Mouse (Mus musculus): ENCODE results near the gene Usmg5. TPM values are rescaled to one million over a fixed set of nuclear protein-coding genes. Genes with fewer than 3 reads are reported as not detected.
A peak's percentile ranks its signal among the peaks of the same experiment; 100 is the strongest.

Usmg5 gene
- polyA plus RNA-seq, 1 experiment from 2014 or later: 1,212 TPM

DNA sequence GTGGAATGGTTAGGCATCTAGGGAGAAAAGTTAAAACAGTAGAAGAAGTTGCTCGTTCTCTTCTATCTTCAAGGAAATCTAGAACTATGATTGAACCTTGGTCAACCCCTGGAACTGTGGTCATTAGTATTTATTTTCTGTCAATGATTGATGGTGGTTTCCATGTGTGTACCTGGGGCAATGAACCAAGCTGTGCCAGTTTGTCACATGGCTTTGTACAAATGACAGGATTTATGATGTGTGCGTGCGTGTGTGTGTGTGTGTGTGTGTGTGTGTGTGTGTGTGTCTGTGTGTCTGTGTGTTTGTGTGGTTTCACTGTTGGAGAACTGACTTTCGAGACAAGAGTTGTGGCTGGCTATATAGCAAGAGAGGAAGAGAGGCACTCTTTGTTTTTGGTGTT is 37.0 kb downstream of the Usmg5 start:
- 83% methylated on average over 4 of the region's 4 CpGs for WGBS
- Histone ChIP-seq H3K27me3 (no peaks in the 10 kb centered on the region), H3K27ac (replicated peaks) (no peak overlapping the region), H3K4me3 (replicated peaks) (no peak overlapping the region), H3K9me3 (replicated peaks) (no peaks in the 10 kb centered on the region), H3K4me2 (replicated peaks) (no peak overlapping the region), H3K4me1 (peaks cover 12% of the 10 kb centered on the region), H3K9ac (no peak overlapping the region), H3K36me3 (no peaks in the 10 kb centered on the region)
- ATAC-seq (ENCODE audit: insufficient number of reproducible peaks, low FRiP score, low TSS enrichment, low read depth): no peak

DNA sequence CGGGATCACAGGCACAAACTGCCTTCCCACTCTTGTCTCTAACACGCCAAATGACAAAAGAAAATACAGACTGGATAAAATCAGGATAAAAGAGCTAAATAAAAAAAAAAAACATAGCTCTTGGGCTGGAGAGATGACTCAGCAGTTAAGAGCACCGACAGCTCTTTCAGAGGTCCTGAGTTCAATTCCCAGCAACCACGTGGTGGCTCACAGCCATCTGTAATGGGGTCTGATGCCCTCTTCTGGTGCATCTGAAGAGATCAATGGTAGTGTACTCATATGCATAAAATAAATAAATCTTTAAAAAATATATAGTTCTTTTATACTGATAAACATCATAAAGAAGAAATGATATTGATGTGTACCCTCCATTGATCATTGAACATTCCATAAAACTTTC is 37.5 kb downstream of the Usmg5 start:
- ATAC-seq (ENCODE audit: insufficient number of reproducible peaks, low FRiP score, low TSS enrichment, low read depth): no peak
- Histone ChIP-seq H3K9ac (no peak overlapping the region), H3K4me3 (replicated peaks) (no peak overlapping the region), H3K27ac (replicated peaks) (no peak overlapping the region), H3K4me2 (replicated peaks) (no peak overlapping the region), H3K9me3 (replicated peaks) (no peaks in the 10 kb centered on the region), H3K4me1 (peaks cover 12% of the 10 kb centered on the region), H3K27me3 (no peaks in the 10 kb centered on the region), H3K36me3 (no peaks in the 10 kb centered on the region)
- 75% methylated on average over 4 of the region's 4 CpGs for WGBS

GRCm38 (mm10) chr19:47050271-47051032 is 40.0 kb downstream of the Usmg5 start, which contains the start of gene Pcgf6:
Pcgf6 (minus strand) TSS chr19:47050906.
- peak; percentile 80 for ATAC-seq (ENCODE audit: insufficient number of reproducible peaks, low FRiP score, low TSS enrichment, low read depth)
- Histone ChIP-seq H3K9me3 (replicated peaks) (no peaks in the 10 kb centered on the region), H3K27ac (replicated peaks) (peak within 1 kb of the TSS; percentile 88), H3K4me2 (replicated peaks) (peak within 1 kb of the TSS; percentile 62), H3K27me3 (no peaks in the 10 kb centered on the region), H3K9ac (peak within 1 kb of the TSS; percentile 89), H3K4me1 (peaks cover 12% of the 10 kb centered on the region), H3K36me3 (peaks cover 12% of the 10 kb centered on the region; the same call in 1 of the 2 replicates), H3K4me3 (replicated peaks) (peak within 1 kb of the TSS; percentile 82)
- WGBS: under 1% methylated on average over 74 of the region's 75 CpGs

DNA sequence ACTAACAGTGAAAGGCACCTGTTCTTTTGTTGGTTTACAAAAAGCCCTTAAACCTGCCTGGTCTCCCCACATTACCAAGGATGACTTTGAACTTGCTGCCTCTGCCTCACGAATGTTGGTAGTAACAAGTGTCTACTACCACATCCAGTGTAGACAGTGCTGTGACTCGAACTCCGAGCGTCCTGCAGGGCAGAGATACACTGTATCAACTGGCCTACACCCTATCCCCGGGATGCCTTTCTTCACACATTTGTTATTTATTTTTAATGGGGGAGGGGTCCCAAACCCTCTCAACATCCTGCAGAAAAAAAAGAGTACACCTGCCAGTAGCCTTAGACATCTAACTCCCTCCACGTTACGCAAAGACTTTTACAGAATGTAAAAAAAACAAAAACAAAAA is 40.6 kb downstream of the Usmg5 start:
- peak overlapping the region; percentile 82 for H3K4me3 ChIP-seq (replicated peaks)
- H3K27ac ChIP-seq (replicated peaks): no peak overlapping the region
- no peaks in the 10 kb centered on the region for H3K9me3 ChIP-seq (replicated peaks)
- WGBS: 7% methylated on average over 7 of the region's 7 CpGs
- H3K9ac ChIP-seq: peak overlapping the region; percentile 89
- ATAC-seq (ENCODE audit: insufficient number of reproducible peaks, low FRiP score, low TSS enrichment, low read depth): no peak
- no peaks in the 10 kb centered on the region for H3K27me3 ChIP-seq
- H3K4me2 ChIP-seq (replicated peaks): peak overlapping the region; percentile 62
- H3K4me1 ChIP-seq: peaks cover 12% of the 10 kb centered on the region
- H3K36me3 ChIP-seq: peaks cover 17% of the 10 kb centered on the region; the same call in 1 of the 2 replicates

- ATAC-seq (ENCODE audit: insufficient number of reproducible peaks, low FRiP score, low TSS enrichment, low read depth): no peak
- WGBS: 60% methylated on average over 4 of the region's 4 CpGs
- no peak overlapping the region for H3K27ac ChIP-seq (replicated peaks)
- H3K36me3 ChIP-seq: peaks cover 17% of the 10 kb centered on the region; the same call in 1 of the 2 replicates
- H3K4me2 ChIP-seq (replicated peaks): peak overlapping the region; percentile 62; the same call in 1 of the 2 replicates
- H3K4me1 ChIP-seq: peaks cover 12% of the 10 kb centered on the region
- no peaks in the 10 kb centered on the region for H3K9me3 ChIP-seq (replicated peaks)
- no peaks in the 10 kb centered on the region for H3K27me3 ChIP-seq
- H3K9ac ChIP-seq: no peak overlapping the region
- H3K4me3 ChIP-seq (replicated peaks): 0 out of 2 replicates have a peak overlapping the region, but pooled peaks have one; percentile 82
Measured at GRCm38 (mm10) chr19:47049061-47049460, 41.4 kb downstream of the Usmg5 start.

DNA sequence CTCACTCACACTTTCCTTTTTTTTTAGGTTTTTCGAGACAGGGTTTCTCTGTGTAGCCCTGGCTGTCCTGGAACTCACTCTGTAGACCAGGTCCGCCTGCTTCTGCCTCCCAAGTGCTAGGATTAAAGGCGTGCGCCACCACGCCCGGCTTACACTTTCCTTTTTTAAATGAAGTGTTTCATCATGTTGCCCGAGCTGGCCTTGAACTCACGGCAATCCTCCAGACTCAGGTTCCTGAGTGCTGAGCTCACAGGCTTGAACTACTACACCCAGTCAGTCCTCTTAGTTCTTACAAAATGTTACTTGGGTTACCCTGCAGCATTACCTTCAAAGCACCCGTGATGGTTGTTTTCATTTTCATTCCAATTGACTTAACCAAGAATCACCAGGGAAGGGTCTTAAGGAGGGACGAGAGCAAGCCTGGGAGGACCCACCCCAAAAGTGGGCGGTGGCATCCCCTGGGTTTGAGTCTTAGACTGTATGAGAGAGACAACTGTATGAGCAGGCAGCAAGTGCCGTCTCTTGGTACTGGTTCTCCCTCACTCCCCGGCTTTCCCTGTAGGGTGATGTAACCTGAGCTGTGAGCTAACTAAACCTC is 43.1 kb downstream of the Usmg5 start:
- no peak for ATAC-seq (ENCODE audit: insufficient number of reproducible peaks, low FRiP score, low TSS enrichment, low read depth)
- peaks cover 12% of the 10 kb centered on the region for H3K4me1 ChIP-seq
- H3K9me3 ChIP-seq (replicated peaks): no peaks in the 10 kb centered on the region
- no peaks in the 10 kb centered on the region for H3K27me3 ChIP-seq
- peaks cover 20% of the 10 kb centered on the region; the same call in 1 of the 2 replicates for H3K36me3 ChIP-seq
- no peak overlapping the region for H3K4me2 ChIP-seq (replicated peaks)
- no peak overlapping the region for H3K4me3 ChIP-seq (replicated peaks)
- H3K9ac ChIP-seq: no peak overlapping the region
- no peak overlapping the region for H3K27ac ChIP-seq (replicated peaks)
- 78% methylated on average over 13 of the region's 13 CpGs for WGBS

DNA sequence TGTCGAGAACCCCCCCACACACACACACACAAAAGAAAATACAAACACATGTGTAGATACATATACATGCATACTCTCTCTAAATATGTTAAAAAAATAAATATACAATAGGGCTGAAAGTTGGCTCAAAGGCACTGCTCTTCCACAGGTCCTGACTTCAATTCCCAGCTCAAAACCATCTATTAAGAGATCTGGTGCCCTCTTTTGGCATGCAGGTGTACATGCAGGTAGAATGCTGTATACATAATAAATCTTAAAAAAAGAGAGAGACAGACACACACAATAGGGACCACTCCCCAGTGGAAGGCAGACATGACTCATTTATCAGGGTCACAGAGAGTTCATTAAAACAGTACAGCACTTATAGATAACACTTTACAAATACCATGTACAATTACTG is 44.1 kb downstream of the Usmg5 start:
- no peak for ATAC-seq (ENCODE audit: insufficient number of reproducible peaks, low FRiP score, low TSS enrichment, low read depth)
- H3K9ac ChIP-seq: no peak overlapping the region
- 92% methylated on average over 1 of the region's 1 CpGs for WGBS
- H3K36me3 ChIP-seq: peaks cover 20% of the 10 kb centered on the region; the same call in 1 of the 2 replicates
- peaks cover 12% of the 10 kb centered on the region for H3K4me1 ChIP-seq
- H3K27me3 ChIP-seq: no peaks in the 10 kb centered on the region
- no peak overlapping the region for H3K27ac ChIP-seq (replicated peaks)
- H3K9me3 ChIP-seq (replicated peaks): no peaks in the 10 kb centered on the region
- H3K4me3 ChIP-seq (replicated peaks): no peak overlapping the region
- no peak overlapping the region for H3K4me2 ChIP-seq (replicated peaks)

GRCm38 (mm10) chr19:47043608-47044007 is 46.8 kb downstream of the Usmg5 start:
- no peaks in the 10 kb centered on the region for H3K27me3 ChIP-seq
- H3K4me3 ChIP-seq (replicated peaks): no peak overlapping the region
- peaks cover 38% of the 10 kb centered on the region for H3K36me3 ChIP-seq
- no peak for ATAC-seq (ENCODE audit: insufficient number of reproducible peaks, low FRiP score, low TSS enrichment, low read depth)
- 89% methylated on average over 3 of the region's 3 CpGs for WGBS
- no peaks in the 10 kb centered on the region for H3K9me3 ChIP-seq (replicated peaks)
- no peak overlapping the region for H3K27ac ChIP-seq (replicated peaks)
- H3K4me1 ChIP-seq: no peaks in the 10 kb centered on the region
- no peak overlapping the region for H3K4me2 ChIP-seq (replicated peaks)
- no peak overlapping the region for H3K9ac ChIP-seq

- Histone ChIP-seq H3K27me3 (no peaks in the 10 kb centered on the region), H3K4me3 (replicated peaks) (no peak overlapping the region), H3K36me3 (peaks cover 44% of the 10 kb centered on the region), H3K9ac (no peak overlapping the region), H3K9me3 (replicated peaks) (no peaks in the 10 kb centered on the region), H3K27ac (replicated peaks) (no peak overlapping the region), H3K4me2 (replicated peaks) (no peak overlapping the region), H3K4me1 (no peaks in the 10 kb centered on the region)
- 92% methylated on average over 3 of the region's 3 CpGs for WGBS
- no peak for ATAC-seq (ENCODE audit: insufficient number of reproducible peaks, low FRiP score, low TSS enrichment, low read depth)
Measured at GRCm38 (mm10) chr19:47040720-47041473, 49.5 kb downstream of the Usmg5 start.

DNA sequence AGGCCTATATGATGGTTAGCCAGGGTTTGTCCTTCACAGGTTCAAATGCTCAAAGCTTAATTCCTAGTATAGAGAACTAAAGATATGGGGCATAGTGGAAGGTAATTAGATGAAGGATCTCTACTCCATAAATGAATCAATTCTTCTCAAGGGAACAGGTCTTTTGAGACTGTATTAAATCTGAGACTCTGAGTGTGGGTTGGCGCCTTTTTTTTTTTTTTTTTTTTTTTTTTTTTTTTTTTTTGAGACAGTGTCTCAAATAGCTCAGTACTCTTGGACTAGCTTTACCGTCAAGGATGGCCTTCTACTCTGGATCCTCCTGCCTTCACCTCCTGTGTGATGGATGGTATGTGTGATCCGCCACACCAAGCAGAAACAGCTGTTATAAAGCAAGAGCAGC is 53.9 kb downstream of the Usmg5 start:
- ATAC-seq (ENCODE audit: insufficient number of reproducible peaks, low FRiP score, low TSS enrichment, low read depth): no peak
- Histone ChIP-seq H3K36me3 (peaks cover 63% of the 10 kb centered on the region), H3K27me3 (no peaks in the 10 kb centered on the region), H3K4me3 (replicated peaks) (no peak overlapping the region), H3K9me3 (replicated peaks) (no peaks in the 10 kb centered on the region), H3K4me1 (no peaks in the 10 kb centered on the region), H3K9ac (no peak overlapping the region), H3K4me2 (replicated peaks) (no peak overlapping the region), H3K27ac (replicated peaks) (no peak overlapping the region)
- WGBS: 82% methylated on average over 3 of the region's 3 CpGs

DNA sequence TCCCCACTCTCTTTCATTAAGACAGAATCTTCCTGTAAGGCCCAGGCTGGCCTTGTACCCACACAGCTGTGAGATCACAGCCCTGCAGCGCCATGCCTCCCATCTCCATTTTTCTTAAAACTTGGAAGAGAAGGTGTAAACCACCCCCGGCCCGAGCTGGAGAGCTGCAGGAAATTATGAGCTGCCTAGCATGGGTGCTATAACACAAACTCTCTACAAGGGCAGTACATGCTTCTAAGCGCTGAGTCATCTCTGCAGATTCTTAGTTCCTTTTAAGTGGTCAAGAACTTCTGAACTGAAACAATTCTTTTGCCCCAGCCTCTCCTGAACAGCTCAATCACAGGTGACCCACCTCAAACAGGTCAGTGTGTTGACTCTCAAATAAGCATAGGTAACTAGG is 55.5 kb downstream of the Usmg5 start:
- Histone ChIP-seq H3K27me3 (no peaks in the 10 kb centered on the region), H3K27ac (replicated peaks) (no peak overlapping the region), H3K4me1 (no peaks in the 10 kb centered on the region), H3K4me2 (replicated peaks) (no peak overlapping the region), H3K36me3 (peaks cover 55% of the 10 kb centered on the region), H3K4me3 (replicated peaks) (no peak overlapping the region), H3K9ac (no peak overlapping the region), H3K9me3 (replicated peaks) (no peaks in the 10 kb centered on the region)
- ATAC-seq (ENCODE audit: insufficient number of reproducible peaks, low FRiP score, low TSS enrichment, low read depth): no peak
- 91% methylated on average over 4 of the region's 4 CpGs for whole genome bisulfite sequencing

Measured in embryonic facial prominence, embryonic 15.5 days (tissue).